Mouse (Mus musculus) activated CD4-positive, CD25-positive, alpha-beta regulatory T cell, adult 4 months (primary cell): ENCODE measurements around the gene Spop. TPM values are rescaled to one million over a fixed set of nuclear protein-coding genes. Genes with fewer than 3 reads are reported as not detected.

Experiments
- ATAC-seq: one replicate; pipeline ENCODE4 v1.8.0; 2017
- polyA plus RNA-seq, 2 experiments: library from polyadenylated mRNA; unstranded; fragments of 100-300 nt; shearing (Covaris generic); gene quantifications; one replicate each; pipeline ENCODE4 v1.2.1; 2017

Gene Spop
- polyA plus RNA-seq, 2 experiments from 2014 or later = 119 to 154 TPM

- ATAC-seq = no peak
Observed at GRCm38 (mm10) chr11:95521563-95521962, 107.7 kb downstream of the Spop start.

GRCm38 (mm10) chr11:95527307-95527706 is 113.4 kb downstream of the Spop start:
- no peak for ATAC-seq

GRCm38 (mm10) chr11:95528231-95528630 is 114.4 kb downstream of the Spop start:
- ATAC-seq = no peak

- no peak for ATAC-seq
Observed at GRCm38 (mm10) chr11:95532353-95533072, 118.6 kb downstream of the Spop start.

- no peak for ATAC-seq
Observed at GRCm38 (mm10) chr11:95533484-95534160, 119.7 kb downstream of the Spop start.

GRCm38 (mm10) chr11:95538378-95539104 is 124.7 kb downstream of the Spop start:
- ATAC-seq = no peak

GRCm38 (mm10) chr11:95540637-95541385 is 126.9 kb downstream of the Spop start:
- no peak for ATAC-seq

Other genes starting within 250 kb of the Spop start
- gene Tac4, start 152.6 kb upstream of the Spop start, polyA plus RNA-seq = not detected
- 10 to 100 TPM; 40.8 to 49.2 TPM for gene Kat7, start 103.8 kb upstream of the Spop start, polyA plus RNA-seq
- 10 to 100 TPM; 17.4 to 21.9 TPM for gene Fam117a, start 77.1 kb upstream of the Spop start, polyA plus RNA-seq
- 10 to 100 TPM; 64.4 to 70.1 TPM for gene Slc35b1, start 29.4 kb upstream of the Spop start, polyA plus RNA-seq
- not detected for gene Nxph3, start 100.5 kb downstream of the Spop start, polyA plus RNA-seq
- not detected for gene Ngfr, start 173.7 kb downstream of the Spop start, polyA plus RNA-seq